Mouse (Mus musculus) lung, embryonic 16.5 days (tissue): Measurements from ENCODE around the gene Ascl2. TPM values are rescaled to one million over a fixed set of nuclear protein-coding genes. Genes with fewer than 3 reads are reported as not detected.
A peak's percentile ranks its signal among the peaks of the same experiment; 100 is the strongest.

Experiments used
- ATAC-seq: fragments of 200-750 bp; cut with Nextera tagmentation; 2 replicates; pipeline ENCODE4 v1.8.0; 2017; ENCODE audit warnings: low read depth, mild to moderate bottlenecking, moderate library complexity
- H3K27ac ChIP-seq: fragments of 300-500 bp; sonication (generic); 2 replicates; pipeline ENCODE4 v1.5.1; 2014; ENCODE audit warnings: mild to moderate bottlenecking, control low read depth, low read length
- H3K27me3 ChIP-seq: fragments of 300-500 bp; sonication (generic); 2 replicates; pipeline ENCODE4 v1.6.1; 2014; ENCODE audit warnings: low read depth, low read length, mixed read lengths; ENCODE audit not compliant: control insufficient read depth, insufficient read depth
- H3K36me3 ChIP-seq: fragments of 300-500 bp; sonication (generic); 2 replicates; pipeline ENCODE4 v1.6.1; 2014; ENCODE audit warnings: low read length; ENCODE audit not compliant: control insufficient read depth, insufficient read depth
- H3K4me1 ChIP-seq: fragments of 300-500 bp; sonication (generic); replicated peaks from 2 replicates; pipeline ENCODE4 v1.6.1; 2014; ENCODE audit warnings: low read length, mixed read lengths; ENCODE audit not compliant: control insufficient read depth, insufficient read depth
- H3K4me2 ChIP-seq: fragments of 300-500 bp; sonication (generic); 2 replicates; pipeline ENCODE4 v1.6.1; 2014; ENCODE audit warnings: low read depth, low read length, control low read depth
- H3K4me3 ChIP-seq: fragments of 300-500 bp; sonication (generic); 2 replicates; pipeline ENCODE4 v1.5.1; 2014; ENCODE audit warnings: mild to moderate bottlenecking, low read length, control low read depth
- H3K9ac ChIP-seq: fragments of 300-500 bp; sonication (generic); 2 replicates; pipeline ENCODE4 v1.6.1; 2014; ENCODE audit warnings: low read length, control low read depth
- H3K9me3 ChIP-seq: fragments of 300-500 bp; sonication (generic); 2 replicates; pipeline ENCODE4 v1.6.1; 2016; ENCODE audit warnings: low read length; ENCODE audit not compliant: control insufficient read depth
- WGBS: fragments of 180-500 bp; shearing (Covaris S2); extraction: QIAGEN DNeasy Blood & Tissue Kit; methylation state at CpG from one replicate; pipeline ENCODE4 v1.1.7; 2014; 5-methylcytosine and 5-hydroxymethylcytosine counted together
- polyA plus RNA-seq: library from polyadenylated mRNA; unstranded; fragments of >200 nt; fragmentation: Nextera tagmentation; extraction: Ambion mirVana; gene quantifications from 2 replicates; pipeline ENCODE4 v1.2.1, GENCODE M21; 2015

The Ascl2 gene
- polyA plus RNA-seq, 1 experiment from 2014 or later, result 3.2 TPM

GRCm38 (mm10) chr7:142967884-142968808 lies 918 bp downstream of the Ascl2 start:
- Histone ChIP-seq H3K27me3 (peaks cover 50% of the 10 kb centered on the region), H3K9me3 (no peaks in the 10 kb centered on the region), H3K4me1 (peaks cover 21% of the 10 kb centered on the region), H3K4me3 (peak overlapping the region; percentile 52), H3K36me3 (no peaks in the 10 kb centered on the region), H3K9ac (peak overlapping the region; percentile 55), H3K27ac (peak overlapping the region; percentile 69), H3K4me2 (peak overlapping the region; percentile 94)
- ATAC-seq, result peak; percentile 70
- WGBS, result under 1% methylated on average over 90 of the region's 90 CpGs

GRCm38 (mm10) chr7:142967414-142967883 lies 1.6 kb downstream of the Ascl2 start:
- peak overlapping the region; percentile 52 for H3K4me3 ChIP-seq
- peak overlapping the region; percentile 55 for H3K9ac ChIP-seq
- H3K9me3 ChIP-seq, result no peaks in the 10 kb centered on the region
- peak overlapping the region; percentile 69 for H3K27ac ChIP-seq
- H3K4me1 ChIP-seq, result peaks cover 21% of the 10 kb centered on the region
- no peaks in the 10 kb centered on the region for H3K36me3 ChIP-seq
- ATAC-seq, result peak; percentile 80
- peaks cover 50% of the 10 kb centered on the region for H3K27me3 ChIP-seq
- 0% methylated on average over 36 of the region's 36 CpGs for WGBS
- peak overlapping the region; percentile 94 for H3K4me2 ChIP-seq

GRCm38 (mm10) chr7:142959752-142960151 lies 9.3 kb downstream of the Ascl2 start:
- 73% methylated on average over 4 of the region's 4 CpGs for WGBS
- Histone ChIP-seq H3K9ac (no peak overlapping the region), H3K4me1 (no peaks in the 10 kb centered on the region), H3K27me3 (no peaks in the 10 kb centered on the region), H3K9me3 (no peaks in the 10 kb centered on the region), H3K36me3 (no peaks in the 10 kb centered on the region), H3K27ac (no peak overlapping the region), H3K4me2 (no peak overlapping the region), H3K4me3 (no peak overlapping the region)
- no peak for ATAC-seq

GRCm38 (mm10) chr7:142958817-142959216 lies 10.2 kb downstream of the Ascl2 start:
- Histone ChIP-seq H3K4me1 (no peaks in the 10 kb centered on the region), H3K36me3 (no peaks in the 10 kb centered on the region), H3K9ac (no peak overlapping the region), H3K27ac (no peak overlapping the region), H3K4me3 (no peak overlapping the region), H3K4me2 (no peak overlapping the region), H3K9me3 (no peaks in the 10 kb centered on the region), H3K27me3 (no peaks in the 10 kb centered on the region)
- ATAC-seq, result no peak
- 83% methylated on average over 1 of the region's 1 CpGs for WGBS

GRCm38 (mm10) chr7:142956018-142956417 lies 13.0 kb downstream of the Ascl2 start:
- WGBS, result 55% methylated on average over 2 of the region's 2 CpGs
- Histone ChIP-seq H3K9me3 (no peaks in the 10 kb centered on the region), H3K4me2 (no peak overlapping the region), H3K36me3 (no peaks in the 10 kb centered on the region), H3K4me3 (no peak overlapping the region), H3K27me3 (no peaks in the 10 kb centered on the region), H3K27ac (no peak overlapping the region), H3K4me1 (no peaks in the 10 kb centered on the region), H3K9ac (no peak overlapping the region)
- no peak for ATAC-seq

- Histone ChIP-seq H3K4me2 (no peak overlapping the region), H3K4me1 (no peaks in the 10 kb centered on the region), H3K9ac (no peak overlapping the region), H3K9me3 (no peaks in the 10 kb centered on the region), H3K4me3 (no peak overlapping the region), H3K36me3 (no peaks in the 10 kb centered on the region), H3K27ac (no peak overlapping the region), H3K27me3 (no peaks in the 10 kb centered on the region; the same call in 1 of the 2 replicates)
- WGBS, result 7% methylated on average over 1 of the region's 1 CpGs
- no peak for ATAC-seq
Measured at GRCm38 (mm10) chr7:142949568-142949967, 19.5 kb downstream of the Ascl2 start.

GRCm38 (mm10) chr7:142937631-142938030 lies 31.4 kb downstream of the Ascl2 start:
- H3K4me1 ChIP-seq, result no peaks in the 10 kb centered on the region
- no peak for ATAC-seq

GRCm38 (mm10) chr7:142935708-142936107 lies 33.4 kb downstream of the Ascl2 start:
- WGBS, result 71% methylated on average over 14 of the region's 14 CpGs
- no peaks in the 10 kb centered on the region for H3K4me1 ChIP-seq
- no peaks in the 10 kb centered on the region for H3K36me3 ChIP-seq
- H3K27me3 ChIP-seq, result no peaks in the 10 kb centered on the region
- H3K9me3 ChIP-seq, result no peaks in the 10 kb centered on the region
- H3K27ac ChIP-seq, result no peak overlapping the region
- no peak overlapping the region for H3K4me3 ChIP-seq
- H3K4me2 ChIP-seq, result no peak overlapping the region
- H3K9ac ChIP-seq, result no peak overlapping the region
- peak; percentile 44 for ATAC-seq

More at GRCm38 (mm10) chr7:142937631-142938030, 31.4 kb downstream of the Ascl2 start:
- Histone ChIP-seq H3K4me3 (no peak overlapping the region), H3K4me2 (no peak overlapping the region), H3K27ac (no peak overlapping the region), H3K27me3 (no peaks in the 10 kb centered on the region), H3K36me3 (no peaks in the 10 kb centered on the region), H3K9me3 (no peaks in the 10 kb centered on the region), H3K9ac (no peak overlapping the region)

GRCm38 (mm10) chr7:142932469-142932868 lies 36.6 kb downstream of the Ascl2 start:
- Histone ChIP-seq H3K36me3 (no peaks in the 10 kb centered on the region), H3K27me3 (no peaks in the 10 kb centered on the region), H3K27ac (0 out of 2 replicates have a peak overlapping the region, but pooled peaks have one; percentile 3), H3K4me2 (no peak overlapping the region), H3K4me1 (no peaks in the 10 kb centered on the region), H3K9ac (no peak overlapping the region), H3K4me3 (no peak overlapping the region), H3K9me3 (no peaks in the 10 kb centered on the region)
- peak; percentile 51 for ATAC-seq
- 46% methylated on average over 3 of the region's 3 CpGs for WGBS
